Mouse (Mus musculus) liver, embryonic 12.5 days (tissue): ENCODE results near the gene Lmod3. TPM values are rescaled to one million over a fixed set of nuclear protein-coding genes. Genes with fewer than 3 reads are reported as not detected.

ENCODE experiments used
- ATAC-seq: fragments of 200-750 bp; cut with Nextera tagmentation; 2 replicates; pipeline ENCODE4 v1.8.0; 2017; ENCODE audit warnings: moderate number of reproducible peaks, mild to moderate bottlenecking, moderate library complexity
- H3K27ac ChIP-seq: fragments of 300-500 bp; sonication (generic); 2 replicates; pipeline ENCODE4 v1.5.1; 2016; ENCODE audit warnings: mild to moderate bottlenecking
- H3K27me3 ChIP-seq: fragments of 300-500 bp; sonication (generic); replicated peaks from 2 replicates; pipeline ENCODE4 v1.6.1; 2016; ENCODE audit warnings: mild to moderate bottlenecking, moderate library complexity
- H3K36me3 ChIP-seq: fragments of 300-500 bp; sonication (generic); 2 replicates; pipeline ENCODE4 v1.6.1; 2016; ENCODE audit warnings: mild to moderate bottlenecking, moderate library complexity
- H3K4me1 ChIP-seq: fragments of 300-500 bp; sonication (generic); 2 replicates; pipeline ENCODE4 v1.6.1; 2016
- H3K4me2 ChIP-seq: fragments of 300-500 bp; sonication (generic); 2 replicates; pipeline ENCODE4 v1.6.1; 2016; ENCODE audit warnings: mild to moderate bottlenecking, moderate library complexity
- H3K4me3 ChIP-seq: fragments of 300-500 bp; sonication (generic); 2 replicates; pipeline ENCODE4 v1.5.1; 2016; ENCODE audit warnings: mild to moderate bottlenecking, moderate library complexity
- H3K9ac ChIP-seq: fragments of 300-500 bp; sonication (generic); 2 replicates; pipeline ENCODE4 v1.6.1; 2016; ENCODE audit warnings: mild to moderate bottlenecking, moderate library complexity
- H3K9me3 ChIP-seq: fragments of 300-500 bp; sonication (generic); replicated peaks from 2 replicates; pipeline ENCODE4 v1.6.1; 2016; ENCODE audit warnings: mild to moderate bottlenecking, moderate library complexity
- WGBS: fragments of 180-500 bp; shearing (Covaris S2); methylation state at CpG from one replicate; pipeline ENCODE4 v1.1.7; 2016; ENCODE audit not compliant: insufficient replicate concordance; 5-methylcytosine and 5-hydroxymethylcytosine counted together
- polyA plus RNA-seq: library from polyadenylated mRNA; unstranded; fragments of >200 nt; fragmentation: Nextera tagmentation; extraction: Ambion mirVana; gene quantifications from 2 replicates; pipeline ENCODE4 v1.2.1, GENCODE M21; 2016

The Lmod3 gene
- polyA plus RNA-seq, 1 experiment from 2014 or later, result 0.05 TPM

GRCm38 (mm10) chr6:97222321-97222720 lies 30.2 kb downstream of the Lmod3 start:
- Histone ChIP-seq H3K27ac (peak overlapping the region; percentile 27; the same call in 1 of the 2 replicates), H3K9me3 (no peaks in the 10 kb centered on the region), H3K36me3 (peaks cover 19% of the 10 kb centered on the region), H3K27me3 (no peaks in the 10 kb centered on the region), H3K9ac (no peak overlapping the region), H3K4me3 (no peak overlapping the region), H3K4me2 (peak overlapping the region; percentile 44), H3K4me1 (peaks cover 59% of the 10 kb centered on the region)
- ATAC-seq, result peak; percentile 75
- 41% methylated on average over 6 of the region's 6 CpGs for WGBS

GRCm38 (mm10) chr6:97221205-97222025 lies 31.1 kb downstream of the Lmod3 start:
- Histone ChIP-seq H3K27me3 (no peaks in the 10 kb centered on the region), H3K9me3 (no peaks in the 10 kb centered on the region), H3K27ac (no peak overlapping the region; the same call in 1 of the 2 replicates), H3K4me1 (peaks cover 57% of the 10 kb centered on the region), H3K36me3 (peaks cover 14% of the 10 kb centered on the region), H3K4me3 (no peak overlapping the region), H3K4me2 (peak overlapping the region; percentile 44; the same call in 1 of the 2 replicates), H3K9ac (no peak overlapping the region)
- 47% methylated on average over 15 of the region's 15 CpGs for WGBS
- ATAC-seq, result no peak

GRCm38 (mm10) chr6:97220672-97221071 lies 31.9 kb downstream of the Lmod3 start:
- H3K4me1 ChIP-seq, result peaks cover 56% of the 10 kb centered on the region
- H3K4me2 ChIP-seq, result no peak overlapping the region
- H3K36me3 ChIP-seq, result peaks cover 6% of the 10 kb centered on the region
- no peak overlapping the region for H3K4me3 ChIP-seq
- no peak overlapping the region for H3K27ac ChIP-seq
- H3K9ac ChIP-seq, result no peak overlapping the region
- H3K9me3 ChIP-seq, result no peaks in the 10 kb centered on the region
- H3K27me3 ChIP-seq, result no peaks in the 10 kb centered on the region
- WGBS, result 55% methylated on average over 5 of the region's 5 CpGs
- no peak for ATAC-seq

- WGBS, result 76% methylated on average over 4 of the region's 4 CpGs
- H3K36me3 ChIP-seq, result peaks cover 14% of the 10 kb centered on the region
- H3K9me3 ChIP-seq, result no peaks in the 10 kb centered on the region
- H3K27me3 ChIP-seq, result no peaks in the 10 kb centered on the region
- H3K9ac ChIP-seq, result no peak overlapping the region
- H3K4me2 ChIP-seq, result no peak overlapping the region
- no peak overlapping the region for H3K27ac ChIP-seq
- H3K4me1 ChIP-seq, result peaks cover 58% of the 10 kb centered on the region
- ATAC-seq, result no peak
- H3K4me3 ChIP-seq, result no peak overlapping the region
Measured at GRCm38 (mm10) chr6:97216154-97216821, 36.3 kb downstream of the Lmod3 start.

- H3K36me3 ChIP-seq, result peaks cover 14% of the 10 kb centered on the region
- ATAC-seq, result peak; percentile 32; the same call in 1 of the 2 replicates
- peak overlapping the region; percentile 74 for H3K4me3 ChIP-seq
- peak overlapping the region; percentile 86 for H3K4me2 ChIP-seq
- no peaks in the 10 kb centered on the region for H3K27me3 ChIP-seq
- peaks cover 66% of the 10 kb centered on the region for H3K4me1 ChIP-seq
- 27% methylated on average over 12 of the region's 12 CpGs for WGBS
- H3K9me3 ChIP-seq, result no peaks in the 10 kb centered on the region
- H3K9ac ChIP-seq, result peak overlapping the region; percentile 80
- H3K27ac ChIP-seq, result peak overlapping the region; percentile 64
Measured at GRCm38 (mm10) chr6:97211981-97212380, 40.6 kb downstream of the Lmod3 start.

GRCm38 (mm10) chr6:97210962-97211601 lies 41.5 kb downstream of the Lmod3 start:
- ATAC-seq, result peak; percentile 84

GRCm38 (mm10) chr6:97210191-97210961 lies 42.2 kb downstream of the Lmod3 start, which contains the start of gene Arl6ip5:
TSS of gene Arl6ip5 (plus strand) at chr6:97210689.
- WGBS, result 7% methylated on average over 32 of the region's 32 CpGs

More at GRCm38 (mm10) chr6:97210962-97211601, 41.5 kb downstream of the Lmod3 start:
- WGBS, result under 1% methylated on average over 22 of the region's 22 CpGs
- peak overlapping the region; percentile 80 for H3K9ac ChIP-seq
- H3K4me2 ChIP-seq, result peak overlapping the region; percentile 86
- no peaks in the 10 kb centered on the region for H3K9me3 ChIP-seq
- peaks cover 14% of the 10 kb centered on the region for H3K36me3 ChIP-seq
- H3K4me1 ChIP-seq, result peaks cover 69% of the 10 kb centered on the region
- H3K4me3 ChIP-seq, result peak overlapping the region; percentile 74
- peak overlapping the region; percentile 86 for H3K27ac ChIP-seq
- H3K27me3 ChIP-seq, result no peaks in the 10 kb centered on the region

GRCm38 (mm10) chr6:97209751-97210150 lies 42.8 kb downstream of the Lmod3 start:
- Histone ChIP-seq H3K27me3 (no peaks in the 10 kb centered on the region), H3K27ac (peak overlapping the region; percentile 46; the same call in 1 of the 2 replicates), H3K4me1 (peaks cover 67% of the 10 kb centered on the region), H3K4me3 (no peak overlapping the region), H3K4me2 (peak overlapping the region; percentile 86), H3K9me3 (no peaks in the 10 kb centered on the region), H3K36me3 (peaks cover 7% of the 10 kb centered on the region), H3K9ac (no peak overlapping the region)
- 79% methylated on average over 4 of the region's 4 CpGs for WGBS
- ATAC-seq, result no peak

More at GRCm38 (mm10) chr6:97210191-97210961, 42.2 kb downstream of the Lmod3 start, which contains the start of gene Arl6ip5:
- H3K36me3 ChIP-seq, result peaks cover 13% of the 10 kb centered on the region
- peaks cover 67% of the 10 kb centered on the region for H3K4me1 ChIP-seq
- peak within 1 kb of the TSS; percentile 86 for H3K27ac ChIP-seq
- no peaks in the 10 kb centered on the region for H3K27me3 ChIP-seq
- peak within 1 kb of the TSS; percentile 80 for H3K9ac ChIP-seq
- H3K4me2 ChIP-seq, result peak within 1 kb of the TSS; percentile 86
- peak; percentile 63 for ATAC-seq
- no peaks in the 10 kb centered on the region for H3K9me3 ChIP-seq
- H3K4me3 ChIP-seq, result peak within 1 kb of the TSS; percentile 74

GRCm38 (mm10) chr6:97209201-97209600 lies 43.4 kb downstream of the Lmod3 start:
- Histone ChIP-seq H3K27ac (no peak overlapping the region), H3K4me3 (no peak overlapping the region), H3K27me3 (no peaks in the 10 kb centered on the region), H3K4me1 (peaks cover 66% of the 10 kb centered on the region), H3K9me3 (no peaks in the 10 kb centered on the region), H3K4me2 (no peak overlapping the region), H3K9ac (no peak overlapping the region), H3K36me3 (peaks cover 2% of the 10 kb centered on the region; the same call in 1 of the 2 replicates)
- no peak for ATAC-seq
- WGBS, result 60% methylated on average over 3 of the region's 3 CpGs

- H3K27me3 ChIP-seq, result no peaks in the 10 kb centered on the region
- H3K27ac ChIP-seq, result peak overlapping the region; percentile 13; the same call in 1 of the 2 replicates
- H3K9ac ChIP-seq, result no peak overlapping the region
- no peak for ATAC-seq
- H3K4me1 ChIP-seq, result peaks cover 65% of the 10 kb centered on the region
- no peak overlapping the region for H3K4me3 ChIP-seq
- no peak overlapping the region for H3K4me2 ChIP-seq
- WGBS, result 57% methylated on average over 3 of the region's 3 CpGs
- no peaks in the 10 kb centered on the region for H3K9me3 ChIP-seq
- H3K36me3 ChIP-seq, result no peaks in the 10 kb centered on the region
Measured at GRCm38 (mm10) chr6:97208406-97208805, 44.2 kb downstream of the Lmod3 start.

GRCm38 (mm10) chr6:97207085-97207484 lies 45.5 kb downstream of the Lmod3 start:
- Histone ChIP-seq H3K27ac (peak overlapping the region; percentile 39), H3K36me3 (peaks cover 2% of the 10 kb centered on the region; the same call in 1 of the 2 replicates), H3K4me2 (0 out of 2 replicates have a peak overlapping the region, but pooled peaks have one; percentile 11), H3K4me1 (peaks cover 60% of the 10 kb centered on the region), H3K27me3 (no peaks in the 10 kb centered on the region), H3K9me3 (no peaks in the 10 kb centered on the region), H3K9ac (no peak overlapping the region), H3K4me3 (no peak overlapping the region)
- ATAC-seq, result no peak
- 48% methylated on average over 4 of the region's 4 CpGs for WGBS
